Mouse (Mus musculus): ENCODE results near the gene Tmem87a. TPM values are rescaled to one million over a fixed set of nuclear protein-coding genes. Genes with fewer than 3 reads are reported as not detected.

Gene Tmem87a
- total and polyA plus RNA-seq, 3 experiments: 23.9 to 28.0 TPM; not detected in 1

DNA sequence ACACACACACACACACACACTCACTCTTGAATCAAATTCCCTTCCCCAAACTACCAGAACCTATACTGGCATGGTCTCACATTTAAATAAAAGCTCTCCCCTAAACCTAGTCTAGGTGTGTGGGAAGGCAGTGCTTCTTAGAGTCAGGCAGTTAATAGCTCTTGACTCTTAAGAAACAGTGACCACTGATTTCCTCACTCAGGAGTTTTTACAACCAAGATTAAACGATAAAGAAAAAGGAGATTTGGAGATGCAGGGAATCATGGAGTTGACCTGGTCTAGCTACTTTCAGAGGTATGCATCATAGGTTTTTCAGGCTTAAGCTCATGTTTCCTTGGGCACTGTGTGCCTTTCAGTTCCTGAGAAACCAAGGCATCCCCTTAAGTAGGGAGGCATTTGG lies 17.6 kb downstream of the Tmem87a start:
- H3K4me1 ChIP-seq (ENCODE audit: control insufficient read depth in 1 of 2, insufficient read depth in 2 of 2, low read length in 2 of 2): no peaks in the 10 kb centered on the region
- no peak overlapping the region for H3K27ac ChIP-seq (ENCODE audit: control insufficient read depth, low read depth, low read length)
- H3K9me3 ChIP-seq (replicated peaks; ENCODE audit: insufficient read depth, low read length): no peaks in the 10 kb centered on the region
- peaks cover 0 to 38% of the 10 kb centered on the region in 2 experiments; a peak in 2 of 4 replicates for H3K36me3 ChIP-seq (ENCODE audit: control insufficient read depth in 1 of 2, insufficient read depth in 2 of 2, low read length in 2 of 2)
- H3K9ac ChIP-seq (ENCODE audit: control insufficient read depth, low read depth, low read length, poor library complexity, severe bottlenecking): no peak overlapping the region
- no peak for DNase-seq (ENCODE audit: low read depth, low spot score)
- H3K79me2 ChIP-seq (ENCODE audit: control insufficient read depth, insufficient read depth, low read length, poor library complexity): no peaks in the 10 kb centered on the region
- no peak for TF ChIP-seq TBP (IDR thresholded peaks at IDR 0.05; ENCODE audit: low read depth, low read length)
- no peak for TF ChIP-seq MYB (IDR thresholded peaks at IDR 0.05; ENCODE audit: low read depth, low read length)
- no peak for TF ChIP-seq RCOR1 (IDR thresholded peaks at IDR 0.05; ENCODE audit: low read depth, low read length)
- no peak for TF ChIP-seq BHLHE40 (IDR thresholded peaks at IDR 0.05; ENCODE audit: borderline replicate concordance, low read depth, low read length)
- TF ChIP-seq TCF12 (IDR thresholded peaks at IDR 0.05; ENCODE audit: low read depth, low read length): no peak
- H3K4me3 ChIP-seq (ENCODE audit: control insufficient read depth in 1 of 2, insufficient read depth in 1 of 2, low read depth in 2 of 2, low read length in 2 of 2): no peak overlapping the region
- H3K27me3 ChIP-seq (ENCODE audit: control insufficient read depth in 1 of 2, insufficient read depth in 2 of 2, low read length in 2 of 2): no peaks in the 10 kb centered on the region

DNA sequence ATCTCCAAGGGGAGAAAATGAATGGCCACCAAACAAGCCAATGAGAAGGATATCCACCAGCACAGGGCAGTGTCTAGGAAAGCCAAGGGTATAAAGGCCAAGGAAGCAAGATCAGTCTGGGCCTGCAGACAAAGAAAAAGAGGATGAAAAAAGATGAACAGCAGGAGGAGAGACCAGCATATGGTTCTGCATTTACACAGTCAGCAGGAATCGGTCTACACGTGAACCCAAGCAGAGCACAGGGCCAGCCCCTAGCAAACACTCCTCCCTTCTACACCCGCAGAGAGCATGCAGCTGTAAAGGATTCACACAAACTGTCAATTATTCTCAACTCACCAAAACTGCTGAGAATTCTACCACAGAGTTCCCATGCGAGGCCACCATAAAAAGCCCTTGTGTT lies 30.1 kb downstream of the Tmem87a start:
- TF ChIP-seq USF2 (IDR thresholded peaks at IDR 0.05; ENCODE audit: borderline replicate concordance in 1 of 2, insufficient read depth in 1 of 2, low read depth in 1 of 2, low read length in 2 of 2): no peak
- no peak for TF ChIP-seq CHD1 (IDR thresholded peaks at IDR 0.05; ENCODE audit: low read depth, low read length)
- TF ChIP-seq ZNF384 (IDR thresholded peaks at IDR 0.05; ENCODE audit: low read depth, low read length): no peak
- TF ChIP-seq ZKSCAN1 (IDR thresholded peaks at IDR 0.05; ENCODE audit: low read depth, low read length): no peak
- no peak for TF ChIP-seq MYC (IDR thresholded peaks at IDR 0.05; ENCODE audit: low read depth, low read length)
- Histone ChIP-seq H3K79me2 (ENCODE audit: control insufficient read depth, insufficient read depth, low read length, poor library complexity) (no peaks in the 10 kb centered on the region), H3K9me3 (replicated peaks; ENCODE audit: insufficient read depth, low read length) (no peaks in the 10 kb centered on the region), H3K4me3 (ENCODE audit: control insufficient read depth in 1 of 2, insufficient read depth in 1 of 2, low read depth in 2 of 2, low read length in 2 of 2) (no peak overlapping the region), H3K27me3 (ENCODE audit: control insufficient read depth in 1 of 2, insufficient read depth in 2 of 2, low read length in 2 of 2) (no peaks in the 10 kb centered on the region), H3K9ac (ENCODE audit: control insufficient read depth, low read depth, low read length, poor library complexity, severe bottlenecking) (no peak overlapping the region), H3K36me3 (ENCODE audit: control insufficient read depth in 1 of 2, insufficient read depth in 2 of 2, low read length in 2 of 2) (peaks cover 2 to 12% of the 10 kb centered on the region in 2 experiments; a peak in 2 of 4 replicates), H3K4me1 (ENCODE audit: control insufficient read depth in 1 of 2, insufficient read depth in 2 of 2, low read length in 2 of 2) (no peaks in the 10 kb centered on the region), H3K27ac (ENCODE audit: control insufficient read depth, low read depth, low read length) (no peak overlapping the region)
- DNase-seq (ENCODE audit: low read depth, low spot score): no peak

DNA sequence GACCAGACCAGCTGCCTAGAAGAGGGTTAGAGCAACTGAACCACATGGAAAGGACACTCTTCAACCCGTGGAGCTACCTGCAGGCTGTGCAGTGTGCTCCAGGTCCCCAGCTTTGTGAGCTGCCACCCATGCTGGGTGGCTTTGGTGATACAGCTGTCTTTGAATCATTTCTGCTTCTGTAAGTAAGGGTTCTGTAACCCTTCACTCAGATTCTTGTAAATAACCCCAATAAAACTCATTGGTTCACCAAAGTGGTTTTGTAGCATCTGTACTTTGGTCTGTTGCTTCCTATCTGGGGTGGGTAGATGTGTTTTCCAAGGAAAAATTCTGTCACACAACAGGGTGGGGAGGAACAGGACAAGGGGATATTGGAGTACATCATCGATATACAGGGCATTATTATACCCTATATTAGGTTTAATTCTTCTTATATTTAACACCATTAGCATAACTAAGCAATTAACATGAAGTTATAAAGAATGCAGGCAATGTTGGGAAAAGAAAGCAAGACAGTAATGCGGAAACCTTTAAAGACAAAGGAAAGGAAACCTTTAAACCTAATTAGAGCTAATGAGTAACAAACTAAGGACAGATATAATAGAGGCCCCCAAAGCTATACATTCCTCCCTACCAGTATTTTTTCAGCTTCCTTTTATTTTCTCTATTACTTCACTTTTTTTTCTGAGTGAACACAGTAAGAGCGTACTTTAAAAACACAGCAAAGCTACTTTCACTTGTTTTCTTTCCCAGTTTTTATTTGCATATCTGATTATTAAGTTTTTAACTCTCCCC lies 36.3 kb downstream of the Tmem87a start:
- H3K9ac ChIP-seq (ENCODE audit: control insufficient read depth, low read depth, low read length, poor library complexity, severe bottlenecking): no peak overlapping the region
- no peaks in the 10 kb centered on the region for H3K9me3 ChIP-seq (replicated peaks; ENCODE audit: insufficient read depth, low read length)
- DNase-seq (ENCODE audit: low read depth, low spot score): no peak
- no peak overlapping the region for H3K4me3 ChIP-seq (ENCODE audit: control insufficient read depth in 1 of 2, insufficient read depth in 1 of 2, low read depth in 2 of 2, low read length in 2 of 2)
- TF ChIP-seq NELFE (IDR thresholded peaks at IDR 0.05; ENCODE audit: low read depth, low read length): no peak
- no peaks in the 10 kb centered on the region for H3K4me1 ChIP-seq (ENCODE audit: control insufficient read depth in 1 of 2, insufficient read depth in 2 of 2, low read length in 2 of 2)
- H3K27ac ChIP-seq (ENCODE audit: control insufficient read depth, low read depth, low read length): no peak overlapping the region
- peaks cover 2 to 7% of the 10 kb centered on the region in 2 experiments; a peak in 2 of 4 replicates for H3K36me3 ChIP-seq (ENCODE audit: control insufficient read depth in 1 of 2, insufficient read depth in 2 of 2, low read length in 2 of 2)
- no peaks in the 10 kb centered on the region for H3K27me3 ChIP-seq (ENCODE audit: control insufficient read depth in 1 of 2, insufficient read depth in 2 of 2, low read length in 2 of 2)
- H3K79me2 ChIP-seq (ENCODE audit: control insufficient read depth, insufficient read depth, low read length, poor library complexity): no peaks in the 10 kb centered on the region

Data from MEL (cell line).